Mouse (Mus musculus): ENCODE measurements around the gene Ptx3. TPM values are rescaled to one million over a fixed set of nuclear protein-coding genes. Genes with fewer than 3 reads are reported as not detected.
"Not testable (repeated sequence)": the region's sequence is repeated elsewhere in the genome, so short reads cannot be mapped to it uniquely, and the experiment has no call there.

The Ptx3 gene
- polyA plus RNA-seq, 1 experiment from 2014 or later, result 5.4 TPM

DNA sequence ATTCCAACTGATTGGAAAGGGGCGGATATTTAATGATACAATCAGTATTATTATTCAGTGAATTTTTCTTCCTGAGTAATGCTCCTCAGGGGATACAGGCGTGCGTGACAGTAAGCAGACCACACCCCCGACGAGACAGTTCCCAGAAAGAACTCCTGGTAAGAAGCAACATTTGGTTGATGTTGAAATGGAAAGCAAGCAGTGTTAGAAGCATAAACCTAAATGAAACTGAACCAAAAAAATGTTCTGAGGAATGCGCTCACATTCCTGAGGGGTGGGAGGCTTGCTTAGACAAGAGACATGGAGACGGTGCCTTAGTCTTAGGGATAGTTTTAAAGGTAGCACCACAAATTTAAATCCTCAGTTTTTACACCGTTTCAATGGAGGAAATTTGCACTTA lies 4.0 kb upstream of the Ptx3 start:
- 39% methylated on average over 8 of the region's 8 CpGs for WGBS
- no peak overlapping the region for H3K9ac ChIP-seq (replicated peaks; ENCODE audit: low read depth)
- no peak overlapping the region for H3K27ac ChIP-seq (ENCODE audit: low read length)
- no peak overlapping the region for H3K4me3 ChIP-seq (ENCODE audit: low read depth, low read length)
- ATAC-seq (peak; percentile 21; the same call in 1 of the 2 replicates), DNase-seq (ENCODE audit: low spot score) (peak; percentile 51)
- no peak overlapping the region for H3K4me2 ChIP-seq (replicated peaks; ENCODE audit: low read depth, low read length)
- no peaks in the 10 kb centered on the region for H3K4me1 ChIP-seq (ENCODE audit: insufficient read depth, low read depth, low read length)
- H3K27me3 ChIP-seq (replicated peaks; ENCODE audit: insufficient read depth, low read length), result 0 out of 2 replicates have a peak, but pooled peaks cover 4% of the 10 kb centered on the region
- no peaks in the 10 kb centered on the region for H3K36me3 ChIP-seq (ENCODE audit: insufficient read depth, low read length)
- H3K9me3 ChIP-seq (ENCODE audit: low read length), result no peaks in the 10 kb centered on the region
- 0 out of 2 replicates have a peak, but pooled peaks have one; percentile 13 for TF ChIP-seq EP300 (IDR thresholded peaks at IDR 0.05)
- no peak for TF ChIP-seq CTCF (IDR thresholded peaks at IDR 0.05)

DNA sequence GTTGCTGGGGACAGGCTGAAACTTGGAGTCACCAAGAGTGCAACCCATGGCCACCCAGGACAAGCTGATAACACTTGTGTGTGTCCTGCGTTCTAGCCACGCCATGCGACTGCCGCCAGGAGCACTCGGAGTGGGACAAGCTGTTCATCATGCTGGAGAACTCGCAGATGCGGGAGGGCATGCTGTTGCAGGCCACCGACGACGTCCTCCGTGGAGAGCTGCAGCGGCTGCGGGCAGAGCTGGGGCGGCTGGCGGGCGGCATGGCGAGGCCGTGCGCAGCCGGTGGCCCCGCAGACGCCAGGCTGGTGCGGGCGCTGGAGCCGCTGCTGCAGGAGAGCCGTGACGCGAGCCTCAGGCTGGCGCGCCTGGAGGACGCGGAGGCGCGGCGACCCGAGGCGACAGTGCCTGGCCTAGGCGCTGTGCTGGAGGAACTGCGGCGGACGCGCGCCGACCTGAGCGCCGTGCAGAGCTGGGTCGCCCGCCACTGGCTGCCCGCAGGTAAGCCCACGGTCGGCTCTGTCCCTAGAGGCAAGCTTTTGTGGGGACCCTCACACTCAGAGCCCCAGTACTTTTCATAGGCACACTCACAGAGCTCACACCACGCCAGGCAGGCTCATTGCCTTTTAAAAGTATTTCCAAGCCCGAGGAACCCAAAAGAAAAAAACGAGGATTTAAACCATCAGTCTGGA lies 988 bp downstream of the Ptx3 start:
- no peaks in the 10 kb centered on the region for H3K9me3 ChIP-seq (ENCODE audit: low read length)
- 0 out of 2 replicates have a peak, but pooled peaks cover 6% of the 10 kb centered on the region for H3K27me3 ChIP-seq (replicated peaks; ENCODE audit: insufficient read depth, low read length)
- no peak overlapping the region for H3K27ac ChIP-seq (ENCODE audit: low read length)
- H3K36me3 ChIP-seq (ENCODE audit: insufficient read depth, low read length), result no peaks in the 10 kb centered on the region
- peak overlapping the region; percentile 92 for H3K4me2 ChIP-seq (replicated peaks; ENCODE audit: low read depth, low read length)
- peak overlapping the region; percentile 41 for H3K4me3 ChIP-seq (ENCODE audit: low read depth, low read length)
- DNase-seq (ENCODE audit: low spot score) (peak; percentile 46), ATAC-seq (peak; percentile 86)
- WGBS, result under 1% methylated on average over 53 of the region's 54 CpGs
- TF ChIP-seq CTCF (IDR thresholded peaks at IDR 0.05), result no peak
- no peak for TF ChIP-seq EP300 (IDR thresholded peaks at IDR 0.05)
- H3K9ac ChIP-seq (replicated peaks; ENCODE audit: low read depth), result 0 out of 2 replicates have a peak overlapping the region, but pooled peaks have one; percentile 26
- H3K4me1 ChIP-seq (ENCODE audit: insufficient read depth, low read depth, low read length), result no peaks in the 10 kb centered on the region

DNA sequence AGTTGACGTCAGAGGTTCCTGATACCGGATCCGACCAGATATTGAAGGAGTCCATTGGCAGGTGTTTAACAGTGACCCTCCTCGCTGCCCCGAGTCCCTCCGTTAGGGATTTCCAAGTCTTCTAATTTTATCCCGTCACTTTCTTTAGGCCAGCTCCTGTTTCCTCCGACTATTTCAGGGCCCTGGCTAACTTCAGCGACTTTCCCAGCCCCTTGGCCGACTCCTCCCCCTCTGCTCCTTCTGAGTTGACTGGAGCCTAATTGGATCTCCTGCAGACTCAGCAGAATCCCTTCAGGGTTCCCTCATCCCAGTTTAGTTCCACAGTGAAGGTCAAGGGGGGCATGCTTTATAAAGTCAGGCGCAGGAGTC lies 1.5 kb downstream of the Ptx3 start:
- Histone ChIP-seq H3K9me3 (ENCODE audit: low read length) (no peaks in the 10 kb centered on the region), H3K27ac (ENCODE audit: low read length) (no peak overlapping the region)
- DNase-seq (ENCODE audit: low spot score), result peak; percentile 37

GRCm38 (mm10) chr3:66224931-66225537 lies 5.3 kb downstream of the Ptx3 start:
- no peak overlapping the region for H3K9ac ChIP-seq (replicated peaks; ENCODE audit: low read depth)
- 33% methylated on average over 15 of the region's 15 CpGs for WGBS
- DNase-seq (ENCODE audit: low spot score), result peak; percentile 74

More for the DNA sequence above, 1.5 kb downstream of the Ptx3 start:
- Histone ChIP-seq H3K4me1 (ENCODE audit: insufficient read depth, low read depth, low read length) (no peaks in the 10 kb centered on the region), H3K36me3 (ENCODE audit: insufficient read depth, low read length) (no peaks in the 10 kb centered on the region), H3K27me3 (replicated peaks; ENCODE audit: insufficient read depth, low read length) (0 out of 2 replicates have a peak, but pooled peaks cover 6% of the 10 kb centered on the region), H3K9ac (replicated peaks; ENCODE audit: low read depth) (no peak overlapping the region), H3K4me3 (ENCODE audit: low read depth, low read length) (peak overlapping the region; percentile 41), H3K4me2 (replicated peaks; ENCODE audit: low read depth, low read length) (peak overlapping the region; percentile 92)
- WGBS, result 6% methylated on average over 11 of the region's 11 CpGs
- TF ChIP-seq CTCF (IDR thresholded peaks at IDR 0.05), result no peak
- TF ChIP-seq EP300 (IDR thresholded peaks at IDR 0.05), result no peak
- ATAC-seq, result peak; percentile 28; the same call in 1 of the 2 replicates

DNA sequence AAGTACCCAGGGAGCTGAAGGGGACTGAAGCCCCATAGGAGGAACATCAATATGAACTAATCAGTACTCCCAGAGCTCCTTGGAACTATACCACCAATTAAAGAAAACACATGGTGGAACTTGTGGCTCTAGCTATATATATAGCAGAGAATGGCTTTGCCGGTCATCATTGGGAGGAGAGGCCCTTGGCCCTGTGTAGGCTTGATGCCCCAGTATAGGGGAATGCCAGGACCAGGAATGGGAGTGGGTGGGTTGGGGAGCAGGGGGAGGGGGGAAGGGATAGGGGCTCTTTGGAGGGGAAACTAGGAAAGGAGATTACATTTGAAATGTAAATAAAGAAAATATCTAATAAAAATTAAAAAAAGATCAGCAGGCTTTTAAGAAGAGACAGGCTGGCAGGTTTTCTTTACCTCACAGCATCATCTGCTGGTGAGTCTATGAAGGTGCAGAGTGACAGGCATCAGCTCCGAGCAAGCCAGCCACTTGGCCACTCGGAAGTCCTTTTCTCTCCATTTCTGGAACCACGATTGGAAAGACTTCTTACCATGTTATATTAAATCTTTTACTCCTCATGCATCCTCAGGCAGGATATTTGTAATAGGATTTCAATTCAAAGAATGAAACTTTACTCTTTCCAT lies 16.6 kb downstream of the Ptx3 start:
- not testable (repeated sequence) for ATAC-seq; H3K4me1 ChIP-seq (ENCODE audit: insufficient read depth, low read depth, low read length); H3K4me2 ChIP-seq (replicated peaks; ENCODE audit: low read depth, low read length); H3K9ac ChIP-seq (replicated peaks; ENCODE audit: low read depth); H3K9me3 ChIP-seq (ENCODE audit: low read length); H3K27ac ChIP-seq (ENCODE audit: low read length); H3K4me3 ChIP-seq (ENCODE audit: low read depth, low read length); H3K27me3 ChIP-seq (replicated peaks; ENCODE audit: insufficient read depth, low read length); H3K36me3 ChIP-seq (ENCODE audit: insufficient read depth, low read length)
- DNase-seq (ENCODE audit: low spot score), result peak; percentile 64
- TF ChIP-seq CTCF (IDR thresholded peaks at IDR 0.05), result peak; percentile 80
- WGBS, result 29% methylated on average over 4 of the region's 4 CpGs

More at GRCm38 (mm10) chr3:66224931-66225537, 5.3 kb downstream of the Ptx3 start:
- H3K27ac ChIP-seq (ENCODE audit: low read length), result no peak overlapping the region
- no peaks in the 10 kb centered on the region for H3K9me3 ChIP-seq (ENCODE audit: low read length)
- 0 out of 2 replicates have a peak overlapping the region, but pooled peaks have one; percentile 0 for H3K4me2 ChIP-seq (replicated peaks; ENCODE audit: low read depth, low read length)
- 0 out of 2 replicates have a peak, but pooled peaks have one; percentile 28 for TF ChIP-seq EP300 (IDR thresholded peaks at IDR 0.05)
- TF ChIP-seq CTCF (IDR thresholded peaks at IDR 0.05), result no peak
- ATAC-seq, result peak; percentile 74
- no peak overlapping the region for H3K4me3 ChIP-seq (ENCODE audit: low read depth, low read length)
- 0 out of 2 replicates have a peak, but pooled peaks cover 6% of the 10 kb centered on the region for H3K27me3 ChIP-seq (replicated peaks; ENCODE audit: insufficient read depth, low read length)
- H3K36me3 ChIP-seq (ENCODE audit: insufficient read depth, low read length), result no peaks in the 10 kb centered on the region
- no peaks in the 10 kb centered on the region for H3K4me1 ChIP-seq (ENCODE audit: insufficient read depth, low read depth, low read length)

DNA sequence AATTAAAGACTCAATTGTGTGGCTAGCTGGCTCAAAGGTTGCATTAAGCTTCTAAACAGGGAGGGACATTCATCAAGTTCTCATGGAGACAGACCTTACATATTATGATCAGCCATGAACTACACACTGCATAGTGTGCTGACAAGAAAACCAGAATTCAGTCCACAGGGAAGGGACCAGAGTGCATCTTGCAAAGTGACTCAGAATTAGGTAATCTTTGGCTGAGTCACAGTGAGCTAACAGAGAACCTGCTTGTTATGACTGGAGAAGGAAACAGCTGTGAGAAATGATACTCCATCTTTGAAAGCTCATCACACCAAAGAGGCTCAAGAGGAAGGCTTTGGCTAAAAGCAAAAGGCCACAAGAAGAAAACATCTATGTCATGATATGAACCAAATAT lies 20.8 kb downstream of the Ptx3 start:
- no peaks in the 10 kb centered on the region for H3K4me1 ChIP-seq (ENCODE audit: insufficient read depth, low read depth, low read length)
- no peak for TF ChIP-seq EP300 (IDR thresholded peaks at IDR 0.05)
- no peak for TF ChIP-seq CTCF (IDR thresholded peaks at IDR 0.05)
- H3K27me3 ChIP-seq (replicated peaks; ENCODE audit: insufficient read depth, low read length), result no peaks in the 10 kb centered on the region
- H3K4me2 ChIP-seq (replicated peaks; ENCODE audit: low read depth, low read length), result no peak overlapping the region
- H3K4me3 ChIP-seq (ENCODE audit: low read depth, low read length), result no peak overlapping the region
- no peak overlapping the region for H3K9ac ChIP-seq (replicated peaks; ENCODE audit: low read depth)
- no peak overlapping the region for H3K27ac ChIP-seq (ENCODE audit: low read length)
- peak; percentile 24 for DNase-seq (ENCODE audit: low spot score)
- peak; percentile 25; the same call in 1 of the 2 replicates for ATAC-seq
- no peaks in the 10 kb centered on the region for H3K9me3 ChIP-seq (ENCODE audit: low read length)
- no peaks in the 10 kb centered on the region for H3K36me3 ChIP-seq (ENCODE audit: insufficient read depth, low read length)
